Mouse (Mus musculus): ENCODE measurements at regions not wholly inside any gene's neighbourhood (a gene's known extent, or its start where the extent isn't known, plus 50 kb on each side); places are given as distances from the start of the nearest gene placed in this dataset.

DNA sequence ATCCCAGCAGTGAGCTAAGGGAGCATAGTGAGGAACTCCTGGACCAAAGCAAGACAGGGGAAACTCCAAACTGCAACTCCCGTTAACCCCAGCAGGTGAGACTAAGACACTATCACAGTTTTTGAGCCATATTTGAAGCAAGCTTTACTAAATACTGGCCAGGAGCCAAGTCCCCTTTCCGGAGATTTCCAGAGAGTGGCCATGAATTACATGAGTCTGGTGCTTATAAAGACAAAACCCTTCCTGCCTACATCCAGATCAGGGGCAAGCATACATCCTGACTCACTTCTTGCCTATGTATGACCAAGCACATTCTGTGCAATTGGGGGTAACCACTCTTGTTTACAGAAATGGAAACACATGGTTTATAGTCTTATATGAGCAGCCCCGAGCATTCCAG, 187.6 kb upstream of the Nr5a2 start:
- no peak for TF ChIP-seq POLR2A (IDR thresholded peaks at IDR 0.05; ENCODE audit: low read depth, low read length)
- TF ChIP-seq CTCF (IDR thresholded peaks at IDR 0.05; ENCODE audit: extremely low read depth, insufficient read depth, insufficient read length, insufficient replicate concordance), result no peak

Measured in spleen, adult 2 months (tissue).